Mouse (Mus musculus) ovary, postnatal 36 days (tissue): ENCODE measurements around the gene Vmn2r3.
"Not testable (repeated sequence)": the region's sequence is repeated elsewhere in the genome, so short reads cannot be mapped to it uniquely, and the experiment has no call there.

Experiments used
- DNase-seq: peaks from one replicate; pipeline ENCODE4 v3.0.0; 2022; ENCODE audit warnings: low spot score, mixed read lengths

Gene Vmn2r3

GRCm38 (mm10) chr3:64289609-64290008 lies at the start of gene Vmn2r3:
Gene Vmn2r3 (minus strand): TSS chr3:64289709.
- no peak for DNase-seq

DNA sequence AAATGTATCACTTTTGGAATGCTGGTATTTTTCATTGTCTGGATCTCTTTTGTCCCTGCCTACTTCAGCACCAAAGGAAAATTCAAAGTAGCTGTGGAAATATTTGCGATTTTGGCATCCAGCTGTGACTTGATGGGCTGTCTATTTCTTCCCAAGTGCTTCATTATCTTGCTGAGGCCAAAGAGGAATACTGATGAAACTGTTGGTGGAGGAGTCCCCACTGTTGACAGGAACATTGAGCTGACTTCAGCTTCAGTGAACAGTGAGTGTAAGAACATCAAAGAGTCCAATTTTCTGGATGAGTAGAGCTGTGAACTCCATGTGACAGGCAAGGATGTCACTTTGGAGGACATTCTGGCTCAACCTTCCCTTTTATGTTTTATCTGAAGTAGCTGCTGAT lies 43.0 kb upstream of the Vmn2r3 start:
- no peak for DNase-seq

GRCm38 (mm10) chr3:64321824-64322223 lies 32.3 kb upstream of the Vmn2r3 start:
- no peak for DNase-seq

- DNase-seq = no peak
Observed at GRCm38 (mm10) chr3:64306799-64307198, 17.3 kb upstream of the Vmn2r3 start.

DNA sequence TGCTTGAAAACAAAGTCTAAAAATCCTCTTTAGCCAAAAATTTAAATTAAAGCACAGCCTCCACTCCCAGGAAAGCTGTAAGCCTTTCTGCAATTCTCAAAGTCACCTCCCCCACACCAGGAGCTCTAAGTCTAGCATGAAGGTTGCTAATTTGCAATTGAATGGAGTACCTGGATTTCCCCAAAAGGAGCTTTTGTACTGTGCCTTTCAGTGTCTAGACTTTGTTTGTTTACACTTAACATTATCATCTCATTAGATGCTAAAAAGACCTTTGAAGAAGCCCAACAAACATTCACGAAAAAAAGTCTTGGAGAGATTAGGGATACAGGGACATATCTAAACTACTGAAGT lies 23.8 kb downstream of the Vmn2r3 start:
- no peak for DNase-seq

- not testable (repeated sequence) for DNase-seq
Observed at GRCm38 (mm10) chr3:64265056-64265761, 24.3 kb downstream of the Vmn2r3 start.

GRCm38 (mm10) chr3:64259582-64259981 lies 29.9 kb downstream of the Vmn2r3 start:
- DNase-seq = no peak

DNA sequence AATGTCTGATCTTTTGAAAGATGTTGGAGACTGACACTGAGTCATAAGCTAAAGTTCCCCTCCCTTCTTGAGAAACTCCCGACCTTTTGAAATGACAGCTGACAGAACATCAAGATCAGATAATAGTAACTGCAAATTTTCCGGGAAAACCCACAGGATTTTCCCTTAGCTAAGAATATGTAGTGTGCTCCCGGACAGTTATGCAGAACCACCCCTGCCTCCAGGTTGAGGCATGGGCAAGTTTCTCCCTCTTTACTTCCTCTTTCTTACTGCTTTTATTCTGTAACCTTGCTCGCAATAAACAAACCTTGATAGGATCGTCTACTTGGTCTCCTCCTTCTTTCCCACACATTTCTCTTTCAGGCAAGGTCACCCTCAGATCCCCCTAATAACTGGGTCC lies 37.9 kb downstream of the Vmn2r3 start:
- no peak for DNase-seq

DNA sequence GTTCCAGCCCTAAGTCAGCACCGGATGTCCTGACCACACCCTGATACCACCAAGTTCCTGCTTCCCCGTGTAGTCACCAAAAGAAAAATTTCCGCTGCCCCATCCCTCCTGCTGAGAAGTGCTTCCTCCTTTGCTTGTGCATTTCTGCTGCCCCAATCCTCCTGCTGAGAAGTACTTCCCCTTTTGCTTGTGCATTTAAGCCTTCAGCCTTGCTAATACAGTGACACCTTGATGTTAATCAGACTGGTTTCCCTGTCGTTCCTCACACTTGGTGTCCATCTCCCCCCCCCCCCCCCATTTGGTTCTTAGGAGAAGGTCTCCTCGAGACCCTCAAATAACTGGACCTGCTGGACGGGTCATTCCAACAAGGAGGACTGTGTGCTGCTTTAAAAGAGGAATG lies 39.0 kb downstream of the Vmn2r3 start:
- DNase-seq = not testable (repeated sequence)

- not testable (repeated sequence) for DNase-seq
Observed at GRCm38 (mm10) chr3:64235459-64235858, 54.0 kb downstream of the Vmn2r3 start.

DNA sequence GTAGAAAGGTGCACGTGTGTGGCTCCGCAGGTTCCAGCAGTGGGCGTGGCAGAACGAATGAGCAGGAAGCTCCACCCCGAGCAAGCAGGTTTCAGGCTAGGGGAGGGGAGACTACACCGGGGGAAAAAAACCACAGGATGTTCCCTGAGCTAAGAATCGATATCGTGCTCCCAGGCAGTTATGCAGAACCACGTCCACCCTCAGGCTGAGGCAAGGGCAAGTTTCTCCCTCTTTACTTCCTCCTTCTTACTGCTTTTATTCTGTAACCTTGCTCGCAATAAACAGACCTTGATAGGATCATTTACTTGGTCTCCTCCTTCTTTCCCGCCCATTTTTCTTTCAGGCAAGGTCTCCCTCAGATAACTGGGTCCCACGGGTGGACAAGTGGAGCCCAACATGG lies 55.9 kb downstream of the Vmn2r3 start:
- DNase-seq = not testable (repeated sequence)

GRCm38 (mm10) chr3:64227243-64227642 lies 62.3 kb downstream of the Vmn2r3 start:
- DNase-seq = no peak
